In genomic region chr9:96873082-96873481, GRCm38 (mm10) we compare ENCODE assay signal across 10 mouse cellular contexts. TPM values are rescaled to one million over a fixed set of nuclear protein-coding genes. Genes with fewer than 3 reads are reported as not detected.
DNase-seq lines count a peak whose midpoint lies in the region; ATAC-seq and TF ChIP-seq lines count a peak whose summit lies in the region.
"Had no signal": no experiment of that assay in that cellular context is flagged by ENCODE, and none has a peak within 500 bp of the region (broad histone marks: within the 10 kb centered on the region; RNA-seq: fewer than 3 reads in every experiment).

No protein-coding gene starts in this region.

- H3K27me3 ChIP-seq in heart, postnatal 0 days (ENCODE audit: control insufficient read depth, insufficient read depth, low read length) = no peaks in the 10 kb centered on the region
- H3K27me3 ChIP-seq in C2C12 (ENCODE audit: control insufficient read depth, insufficient read depth, insufficient read length) = no peaks in the 10 kb centered on the region
- no peaks in the 10 kb centered on the region for H3K27me3 ChIP-seq in lung, embryonic 14.5 days (ENCODE audit: insufficient read depth, low read length)
- H3K27me3 ChIP-seq: stomach, embryonic 15.5 days had no signal

- intact Hi-C loops in heart, postnatal 25 days (cut with DNase I) = no loop called here

- no peaks in the 10 kb centered on the region for H3K36me3 ChIP-seq in heart, postnatal 0 days (replicated peaks; ENCODE audit: control insufficient read depth, insufficient read depth, low read length)
- H3K36me3 ChIP-seq in C2C12 (ENCODE audit: control insufficient read depth, insufficient read depth) = no peaks in the 10 kb centered on the region
- H3K36me3 ChIP-seq in lung, embryonic 14.5 days (ENCODE audit: insufficient read depth) = no peaks in the 10 kb centered on the region
- H3K36me3 ChIP-seq: stomach, embryonic 15.5 days had no signal

- H3K27ac ChIP-seq in heart, postnatal 0 days (ENCODE audit: low read depth) = no peak overlapping the region
- no peak overlapping the region for H3K27ac ChIP-seq in lung, embryonic 14.5 days (ENCODE audit: low read depth)
- H3K27ac ChIP-seq: macrophage; stomach, embryonic 15.5 days had no signal

- no peaks in the 10 kb centered on the region for H3K79me2 ChIP-seq in C2C12 (ENCODE audit: control insufficient read depth, insufficient read depth)

- no peak overlapping the region for H3ac ChIP-seq in C2C12 (ENCODE audit: control insufficient read depth, insufficient read length, low read depth)

- no peak overlapping the region for H3K4me2 ChIP-seq in heart, postnatal 0 days (ENCODE audit: low read depth, low read length)
- no peak overlapping the region for H3K4me2 ChIP-seq in lung, embryonic 14.5 days
- H3K4me2 ChIP-seq: stomach, embryonic 15.5 days had no signal

- no peak overlapping the region for H3K4me3 ChIP-seq in heart, postnatal 0 days (ENCODE audit: low read depth, low read length)
- no peak overlapping the region for H3K4me3 ChIP-seq in C2C12 (ENCODE audit: insufficient read depth, poor library complexity, severe bottlenecking)
- H3K4me3 ChIP-seq in lung, embryonic 14.5 days (ENCODE audit: low read depth, low read length) = no peak overlapping the region
- H3K4me3 ChIP-seq: stomach, embryonic 15.5 days had no signal

- peak; percentile 66 for TF ChIP-seq CTCF in heart, postnatal 0 days (IDR thresholded peaks at IDR 0.05; ENCODE audit: low read depth)
- peak; percentile 35 for TF ChIP-seq CTCF in C2C12 (IDR thresholded peaks at IDR 0.05; ENCODE audit: control insufficient read depth, insufficient read depth, insufficient read length)
- peak; percentile 51 for TF ChIP-seq CTCF in lung, embryonic 14.5 days (IDR thresholded peaks at IDR 0.05; ENCODE audit: low read depth)

- no peak overlapping the region for H3K9ac ChIP-seq in heart, postnatal 0 days (replicated peaks; ENCODE audit: low read depth, low read length)
- no peak overlapping the region for H3K9ac ChIP-seq in lung, embryonic 14.5 days
- H3K9ac ChIP-seq: stomach, embryonic 15.5 days had no signal

- 76% methylated on average over 5 of the region's 5 CpGs for WGBS in heart, postnatal 0 days
- WGBS in lung, embryonic 14.5 days = 70% methylated on average over 5 of the region's 5 CpGs

- peaks cover 30% of the 10 kb centered on the region for H3K4me1 ChIP-seq in heart, postnatal 0 days (ENCODE audit: control insufficient read depth, insufficient read depth)
- H3K4me1 ChIP-seq in lung, embryonic 14.5 days (ENCODE audit: insufficient read depth) = peaks cover 5% of the 10 kb centered on the region; the same call in 1 of the 2 replicates
- H3K4me1 ChIP-seq: stomach, embryonic 15.5 days had no signal

- TF ChIP-seq EP300 in heart, postnatal 0 days (IDR thresholded peaks at IDR 0.05; ENCODE audit: low read depth) = no peak

- peak; percentile 36 for DNase-seq in heart, postnatal 0 days (ENCODE audit: low spot score)
- no peak for DNase-seq in heart, postnatal 25 days (ENCODE audit: low spot score)
- peak; percentile 78 for DNase-seq in adrenal gland, postnatal 25 days
- peak; percentile 67 for DNase-seq in induced T-regulatory cell, adult 2 months (ENCODE audit: low read depth)
- peak; percentile 36 for DNase-seq in lung, embryonic 14.5 days
- DNase-seq in thymus, postnatal 4 days = peak; percentile 58
- DNase-seq in natural killer cell, adult 2 months (ENCODE audit: low spot score in 2 of 2) = no peak

- no peaks in the 10 kb centered on the region for H3K9me3 ChIP-seq in heart, postnatal 0 days (replicated peaks; ENCODE audit: control insufficient read depth, low read length)
- H3K9me3 ChIP-seq in lung, embryonic 14.5 days (ENCODE audit: low read depth, low read length) = peaks cover 3% of the 10 kb centered on the region; the same call in 1 of the 2 replicates

- ATAC-seq in heart, postnatal 0 days (ENCODE audit: insufficient read depth, low read depth) = 0 out of 2 replicates have a peak, but pooled peaks have one; percentile 6
- ATAC-seq in lung, embryonic 14.5 days (ENCODE audit: insufficient read depth) = no peak

- no peaks in the 10 kb centered on the region for H3K79me3 ChIP-seq in C2C12 (ENCODE audit: low read depth)

TF ChIP-seq in C2C12, 6 proteins besides CTCF, POLR2A, EP300 and RAD21:
- no peak for TF ChIP-seq FOSL1 (IDR thresholded peaks at IDR 0.05; ENCODE audit: insufficient read depth, low read length, poor library complexity, severe bottlenecking)
- TF ChIP-seq MAX (IDR thresholded peaks at IDR 0.05) = no peak
- TF ChIP-seq CEBPB (IDR thresholded peaks at IDR 0.05; ENCODE audit: low read depth) = no peak
- TF ChIP-seq MYOD1 (IDR thresholded peaks at IDR 0.05; ENCODE audit: control insufficient read depth, insufficient read length, low read depth) = no peak
- TF ChIP-seq USF1 (IDR thresholded peaks at IDR 0.05; ENCODE audit: low read depth) = no peak
- TF ChIP-seq MYOG (IDR thresholded peaks at IDR 0.05; ENCODE audit: control insufficient read depth, extremely low read depth, insufficient read length) = no peak

RNA-seq across cellular contexts. Expression of gene Pxylp1, which starts 19.4 kb away (rescaled TPM):
- 27.3 and 89.9 TPM in 2 replicates for total RNA-seq in heart, postnatal 0 days (2014; rRNA removed; ENCODE audit: low replicate concordance)
- 12.8 and 14.4 TPM in 2 replicates for polyA plus RNA-seq in heart, postnatal 0 days (2015; fragmentation: Nextera tagmentation; extraction: Ambion mirVana)
- 10 to 100 TPM; 17.4 to 24.9 TPM for total RNA-seq in heart, postnatal 25 days (2021)
- 7.5 TPM for polyA plus RNA-seq in C2C12 (2012; fragmentation: generic; extraction: Trizol)
- total RNA-seq in adrenal gland, postnatal 25 days (2021) = 7.8 and 13.1 TPM in 2 replicates
- polyA plus RNA-seq in lung, embryonic 14.5 days (2014; fragmentation: Nextera tagmentation; extraction: Ambion mirVana) = 17.2 and 17.4 TPM in 2 replicates

Comparison
In these comparisons a context has a peak if more than half of its experiments do, and no peak if none do; other contexts are left out.
1. DNase-seq: peak in heart, postnatal 0 days (single experiment), adrenal gland, postnatal 25 days (single experiment), induced T-regulatory cell, adult 2 months (single experiment), lung, embryonic 14.5 days (single experiment) and thymus, postnatal 4 days (single experiment); none in heart, postnatal 25 days (single experiment) and natural killer cell, adult 2 months (0 of 2).
2. Peak in every context shown above with its lines, with median percentiles within 50 percentile points of each other: CTCF ChIP-seq.